Mouse (Mus musculus): ENCODE results near the gene Rbks. TPM values are rescaled to one million over a fixed set of nuclear protein-coding genes. Genes with fewer than 3 reads are reported as not detected.
"Not testable (repeated sequence)": the region's sequence is repeated elsewhere in the genome, so short reads cannot be mapped to it uniquely, and the experiment has no call there.

The Rbks gene
- total RNA-seq, 2 experiments from 2014 or later = 3.9 to 5.9 TPM

DNA sequence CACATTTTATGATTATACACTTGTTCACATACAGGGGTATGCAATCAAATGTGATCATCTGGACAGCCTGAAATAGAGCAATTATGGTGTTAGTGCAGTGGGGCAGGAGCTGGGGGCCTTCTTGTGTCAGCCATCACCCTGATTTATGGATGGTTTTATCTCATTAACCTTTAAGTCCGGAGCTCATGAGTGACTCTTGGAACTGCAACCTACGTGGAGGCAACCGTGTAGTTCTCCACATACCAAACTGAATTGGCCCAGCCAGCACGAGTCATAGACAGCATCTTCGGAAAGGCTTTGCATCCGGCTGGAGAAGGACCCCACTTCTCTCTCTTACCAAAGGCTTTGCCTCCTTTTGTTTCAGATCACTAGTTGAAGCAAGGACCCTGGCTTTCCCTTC, 93.7 kb downstream of the Rbks start:
- Histone ChIP-seq H3K4me3 (no peak overlapping the region), H3K27ac (no peak overlapping the region)
- TF ChIP-seq CTCF (IDR thresholded peaks at IDR 0.05) = no peak
- no peak for DNase-seq
- intact Hi-C loops (cut with DNase I) = no loop called here

DNA sequence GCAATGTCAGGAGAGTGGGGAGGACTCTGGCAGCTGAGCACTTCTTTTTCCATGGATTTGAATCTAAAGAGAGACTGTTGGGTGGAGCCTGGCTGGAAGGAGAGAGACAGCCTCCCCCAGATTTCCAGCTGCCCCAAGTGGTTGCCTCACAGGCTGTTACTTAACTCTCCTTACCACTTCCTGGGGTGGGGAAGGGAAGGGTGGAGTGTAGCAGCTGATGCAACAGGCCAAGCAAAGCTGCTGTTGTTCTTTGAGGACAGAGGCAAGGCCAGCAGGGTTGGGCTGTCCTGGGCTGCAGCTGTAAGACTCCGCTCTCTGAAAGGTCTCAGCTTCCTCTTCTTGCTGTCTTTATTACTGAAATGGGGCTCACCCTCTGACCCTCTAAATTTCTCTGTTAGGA, 95.0 kb downstream of the Rbks start:
- DNase-seq = peak; percentile 81
- Histone ChIP-seq H3K27ac (peak overlapping the region; percentile 76), H3K4me3 (no peak overlapping the region)
- intact Hi-C loops (cut with DNase I) = no loop called here
- no peak for TF ChIP-seq CTCF (IDR thresholded peaks at IDR 0.05)

DNA sequence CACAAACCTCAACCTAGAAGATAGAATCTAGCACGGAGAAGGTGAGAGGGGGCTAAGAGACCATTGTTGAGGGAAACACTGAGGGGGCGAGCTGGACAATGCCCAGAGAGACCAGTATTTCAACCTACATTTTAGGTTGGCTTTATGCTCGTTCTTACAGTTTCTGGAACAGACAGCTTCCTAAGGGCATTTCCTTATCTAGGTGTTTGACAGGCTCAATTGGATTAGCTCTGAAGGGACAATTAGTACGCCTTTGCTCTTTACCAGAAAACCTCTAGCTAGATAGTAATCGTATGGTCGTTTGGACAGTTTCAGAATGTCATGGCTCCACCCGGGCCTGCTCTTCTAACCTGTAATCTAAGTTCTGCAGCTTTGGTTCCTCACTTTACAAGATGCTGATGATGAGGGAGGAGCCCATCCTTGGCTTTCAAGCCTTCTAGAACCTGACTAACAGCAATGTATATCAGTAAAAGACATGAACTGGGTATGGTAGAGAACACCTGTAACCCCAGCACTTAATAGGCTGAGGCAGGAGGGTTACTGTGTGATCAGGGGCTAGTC, 96.2 kb downstream of the Rbks start:
- no peak for TF ChIP-seq CTCF (IDR thresholded peaks at IDR 0.05)

DNA sequence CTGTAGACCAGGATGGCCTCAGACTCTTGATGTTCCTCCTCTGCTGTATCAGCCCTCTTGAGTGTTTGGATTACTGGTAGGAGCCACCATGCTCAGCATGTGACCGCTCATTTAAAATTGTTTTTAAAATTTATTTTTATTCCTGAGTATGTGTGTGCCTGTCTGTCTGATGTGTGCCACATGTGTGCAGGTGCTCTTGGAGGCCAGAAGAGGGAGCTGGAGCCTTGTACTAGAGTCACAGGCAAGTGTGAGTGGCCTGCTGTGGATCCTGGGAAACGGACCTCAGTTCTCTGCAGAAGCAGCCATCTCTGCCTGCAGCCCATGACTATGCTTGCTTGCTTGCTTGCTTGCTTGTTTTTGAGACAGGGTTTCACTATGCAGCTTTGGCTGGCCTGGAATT, 98.3 kb downstream of the Rbks start:
- no peak overlapping the region for H3K27ac ChIP-seq
- intact Hi-C loops (cut with DNase I) = no loop called here
- H3K4me3 ChIP-seq = no peak overlapping the region
- peak; percentile 33 for TF ChIP-seq CTCF (IDR thresholded peaks at IDR 0.05)
- no peak for DNase-seq

More for the DNA sequence above, 96.2 kb downstream of the Rbks start:
- Histone ChIP-seq H3K4me3 (no peak overlapping the region), H3K27ac (no peak overlapping the region)
- DNase-seq = no peak
- intact Hi-C loops (cut with DNase I) = no loop called here

DNA sequence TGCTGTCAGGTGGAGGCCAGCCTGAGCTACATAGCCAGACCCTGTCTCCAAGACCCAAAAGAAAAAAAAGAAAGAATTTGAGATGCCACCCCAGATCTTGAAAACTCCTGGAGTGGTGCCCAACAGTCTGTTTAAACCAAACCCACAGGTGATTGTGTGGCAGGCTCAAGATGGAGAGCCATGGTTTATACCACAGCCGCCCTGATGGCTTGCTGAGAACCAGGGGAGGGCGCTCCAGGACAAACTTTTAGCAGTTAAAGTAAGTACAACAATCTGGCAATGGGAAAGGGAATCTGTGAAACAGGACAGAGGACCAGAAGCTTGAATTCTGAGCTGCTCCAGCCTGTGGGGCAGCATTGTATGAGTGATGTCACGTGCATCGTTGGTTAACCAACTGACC, 98.8 kb downstream of the Rbks start:
- peak; percentile 56 for TF ChIP-seq CTCF (IDR thresholded peaks at IDR 0.05)
- no peak overlapping the region for H3K27ac ChIP-seq
- H3K4me3 ChIP-seq = no peak overlapping the region
- peak; percentile 43 for DNase-seq
- intact Hi-C loops (cut with DNase I) = no loop called here

DNA sequence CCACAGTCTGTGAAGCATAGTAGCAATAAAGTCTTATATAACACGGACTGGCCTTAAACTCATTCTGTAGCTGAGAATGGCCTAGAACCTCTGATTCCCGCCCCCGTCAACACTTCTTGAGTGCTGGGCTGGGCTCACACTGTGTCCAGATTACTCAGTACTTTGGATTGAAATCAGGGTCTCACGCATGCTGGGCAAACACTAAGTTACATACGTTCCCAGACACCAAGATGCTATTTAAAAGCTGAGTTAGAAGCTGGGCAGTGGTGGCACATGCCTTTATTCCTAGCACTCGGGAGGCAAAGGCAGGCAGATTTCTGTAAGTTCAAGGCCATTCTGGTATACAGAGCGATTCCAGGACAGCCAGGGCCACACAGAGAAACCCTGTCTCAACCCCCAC, 99.3 kb downstream of the Rbks start:
- TF ChIP-seq CTCF (IDR thresholded peaks at IDR 0.05) = no peak
- H3K4me3 ChIP-seq = no peak overlapping the region
- DNase-seq = no peak
- 0 out of 2 replicates have a peak overlapping the region, but pooled peaks have one; percentile 73 for H3K27ac ChIP-seq
- intact Hi-C loops (cut with DNase I) = no loop called here

DNA sequence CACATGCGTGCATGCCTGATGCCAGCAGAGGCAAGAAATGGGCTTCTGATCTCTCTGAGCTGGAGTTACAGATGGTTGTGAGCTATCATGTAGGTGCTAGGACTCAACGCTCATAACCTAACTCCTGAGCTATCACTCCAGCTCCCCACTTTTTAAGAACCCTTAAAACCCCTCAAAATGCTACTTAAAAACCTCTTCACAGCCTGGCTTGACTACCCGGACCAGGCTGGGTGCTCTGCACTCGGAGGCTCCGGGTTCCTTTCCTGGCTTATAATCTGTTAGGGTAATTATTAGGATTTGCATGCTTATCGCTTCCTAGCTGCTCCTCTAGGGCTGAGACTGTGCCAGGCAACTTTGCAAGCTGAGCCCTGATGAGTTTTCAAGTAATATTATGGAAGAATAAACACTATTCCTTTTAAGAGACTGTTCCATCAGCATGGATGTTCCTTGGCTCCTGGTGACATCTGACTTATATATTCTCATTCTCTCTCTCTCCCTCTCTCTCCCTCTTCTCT, 99.9 kb downstream of the Rbks start:
- DNase-seq = no peak
- no peak for TF ChIP-seq CTCF (IDR thresholded peaks at IDR 0.05)
- peak overlapping the region; percentile 73 for H3K27ac ChIP-seq
- H3K4me3 ChIP-seq = peak overlapping the region; percentile 70
- intact Hi-C loops (cut with DNase I) = loop anchor here (2.0 kb wide), 1 partner anchor 599 kb away; no protein-coding TSS in a partner anchor

DNA sequence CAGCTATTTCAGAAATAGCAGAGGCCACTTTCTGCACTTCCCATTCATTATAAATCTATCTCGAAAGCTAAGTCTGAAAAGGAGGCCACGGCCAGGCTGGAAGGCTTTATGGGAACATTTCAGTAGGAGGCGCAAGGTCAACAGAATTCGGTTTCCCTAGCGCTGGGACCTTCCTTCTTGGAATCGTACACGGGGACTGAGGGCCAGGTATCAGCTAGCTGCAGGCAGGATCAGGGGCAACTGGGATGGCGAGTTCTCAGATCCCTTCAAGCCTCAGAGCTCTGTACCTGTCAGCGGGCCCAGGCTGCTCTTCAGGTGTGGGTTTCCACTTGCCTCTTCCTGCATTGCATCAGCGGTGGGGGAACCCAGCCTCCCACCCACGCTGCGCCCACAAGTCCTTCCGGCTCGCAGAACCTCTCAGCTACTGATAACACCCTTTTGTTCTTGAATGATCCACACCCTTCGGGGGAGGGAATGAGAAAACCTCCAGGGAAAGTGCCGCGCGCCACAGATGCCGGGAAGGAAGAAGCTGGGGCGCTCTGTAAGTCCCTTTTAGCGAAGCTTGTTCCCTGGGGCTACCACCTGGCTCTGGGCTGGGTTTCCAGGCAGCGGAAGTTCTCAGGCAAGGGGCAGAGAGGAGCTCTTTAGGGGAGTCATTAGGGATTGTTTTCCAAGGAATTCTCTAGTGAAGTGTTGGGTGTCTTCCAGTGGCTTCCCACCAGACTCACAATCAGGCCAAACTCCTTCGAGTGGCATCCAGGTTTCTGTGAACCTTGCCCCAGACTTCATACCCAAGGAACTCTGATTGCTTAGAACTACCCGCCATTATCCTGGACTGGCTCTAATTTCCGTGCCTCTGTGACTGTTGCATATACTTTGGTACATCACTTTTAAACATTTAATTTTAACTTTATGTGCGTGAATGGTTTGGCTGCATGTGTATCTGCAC, 100.7 kb downstream of the Rbks start, which contains the start of gene Mrpl33:
Gene Mrpl33 (plus strand): TSS at position 455 of the 949 bp plus-strand sequence.
- peak; percentile 57 for TF ChIP-seq CTCF (IDR thresholded peaks at IDR 0.05)
- intact Hi-C loops (cut with DNase I) = loop anchor here (2.0 kb wide), 1 partner anchor 600 kb away; no protein-coding TSS in a partner anchor
- Histone ChIP-seq H3K4me3 (peak within 1 kb of the TSS; percentile 70), H3K27ac (peak within 1 kb of the TSS; percentile 73)
- DNase-seq = peak; percentile 56

DNA sequence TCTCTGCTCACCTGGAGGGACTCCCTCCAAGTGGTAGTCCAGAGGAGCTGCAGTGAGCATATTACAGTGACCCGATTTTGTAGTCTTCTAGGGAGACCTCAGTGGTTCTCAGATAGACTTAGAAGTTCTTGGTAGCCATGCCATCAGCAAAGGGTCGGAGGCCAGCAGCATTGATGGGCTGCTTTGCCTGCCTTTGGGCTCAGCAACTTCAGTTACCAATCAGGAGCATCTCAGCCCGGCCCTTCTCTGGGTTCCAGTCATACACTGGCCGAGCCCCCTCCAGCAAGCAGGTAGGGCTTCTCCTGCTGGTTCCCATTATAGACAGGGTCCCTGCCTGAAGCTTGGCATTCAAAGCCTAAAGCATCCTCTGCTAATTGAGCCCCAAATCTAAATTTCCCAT, 101.6 kb downstream of the Rbks start:
- H3K4me3 ChIP-seq = no peak overlapping the region
- intact Hi-C loops (cut with DNase I) = loop anchor here (2.0 kb wide), 1 partner anchor 601 kb away; no protein-coding TSS in a partner anchor
- TF ChIP-seq CTCF (IDR thresholded peaks at IDR 0.05) = no peak
- DNase-seq = no peak
- peak overlapping the region; percentile 73 for H3K27ac ChIP-seq

DNA sequence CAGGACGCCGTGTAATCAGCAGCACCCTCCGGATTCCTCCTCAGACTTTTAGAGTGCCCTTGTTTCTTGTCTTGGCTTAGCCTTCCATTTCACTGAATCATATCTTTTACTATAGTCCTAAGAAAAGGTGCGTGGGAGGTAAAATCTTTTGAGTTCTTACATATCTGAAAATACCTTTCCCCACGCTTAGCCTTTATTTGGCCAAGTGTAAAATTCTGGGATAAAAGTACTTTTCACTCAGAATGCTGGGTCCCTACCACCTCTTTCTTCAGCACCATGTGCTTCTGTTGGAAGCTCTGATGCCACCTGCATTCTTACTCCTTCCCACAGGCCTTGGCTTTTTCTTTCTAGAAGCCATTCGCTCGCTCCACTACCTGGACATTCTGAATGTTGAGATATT, 106.3 kb downstream of the Rbks start:
- intact Hi-C loops (cut with DNase I) = no loop called here
- no peak for TF ChIP-seq CTCF (IDR thresholded peaks at IDR 0.05)
- no peak for DNase-seq
- Histone ChIP-seq H3K4me3 (no peak overlapping the region), H3K27ac (no peak overlapping the region)

DNA sequence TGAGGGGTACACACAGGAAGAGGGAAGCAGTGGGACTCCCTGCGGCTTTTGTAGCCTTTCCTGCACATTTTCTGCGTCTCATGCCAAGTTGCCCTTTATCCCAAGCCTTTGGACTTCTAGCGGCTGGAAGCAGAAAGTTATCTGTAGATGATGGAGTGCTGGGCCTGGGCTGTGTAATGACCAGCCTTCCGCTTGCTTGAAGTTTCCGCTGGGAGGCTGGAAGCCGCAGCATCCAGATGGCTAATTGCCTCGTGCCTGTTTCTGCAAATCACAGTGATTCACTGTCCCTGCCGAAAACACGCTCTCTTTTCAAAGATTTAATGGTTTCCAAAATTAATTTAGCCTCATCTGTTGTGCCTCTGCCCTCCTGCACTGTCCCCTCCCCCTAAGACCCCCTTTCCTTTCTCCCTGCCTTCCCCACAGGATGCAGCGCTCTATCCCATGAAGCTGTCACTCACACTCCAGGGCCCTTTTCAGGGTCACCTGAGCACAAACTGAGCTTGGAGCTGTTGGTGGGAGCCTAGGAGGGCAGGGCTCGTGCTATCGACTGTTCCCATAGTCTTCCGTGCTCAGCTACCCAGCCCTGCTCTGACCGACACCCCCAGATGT, 107.6 kb downstream of the Rbks start:
- no peak for DNase-seq
- no peak overlapping the region for H3K4me3 ChIP-seq
- TF ChIP-seq CTCF (IDR thresholded peaks at IDR 0.05) = no peak
- H3K27ac ChIP-seq = no peak overlapping the region
- intact Hi-C loops (cut with DNase I) = no loop called here

DNA sequence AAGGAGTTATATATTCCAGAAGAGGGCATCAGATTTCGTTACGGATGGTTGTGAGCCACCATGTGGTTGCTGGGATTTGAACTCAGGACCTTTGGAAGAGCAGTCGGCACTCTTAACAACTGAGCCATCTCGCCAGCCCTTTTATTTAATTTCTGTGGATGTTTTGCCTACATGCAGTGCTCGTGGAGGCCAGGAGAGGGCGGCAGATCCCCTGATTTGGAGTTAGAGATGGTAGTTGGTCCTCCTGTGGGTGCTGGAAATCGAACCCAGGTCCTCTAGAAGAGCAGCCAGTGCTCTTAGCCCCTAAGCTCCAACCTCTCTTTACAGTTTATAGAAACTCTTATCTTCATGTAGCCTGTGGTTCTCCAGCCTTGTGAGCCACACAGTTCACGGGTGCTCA, 108.8 kb downstream of the Rbks start:
- TF ChIP-seq CTCF (IDR thresholded peaks at IDR 0.05) = peak; percentile 30; the same call in 1 of the 2 replicates
- H3K27ac ChIP-seq; DNase-seq; intact Hi-C loops (cut with DNase I); H3K4me3 ChIP-seq: not testable (repeated sequence)
